Mouse (Mus musculus) pancreas, adult 10 weeks (tissue): ENCODE data around the gene Rtbdn. TPM values are rescaled to one million over a fixed set of nuclear protein-coding genes. Genes with fewer than 3 reads are reported as not detected.

Experiments used
- polyA plus RNA-seq: library from polyadenylated mRNA; stranded (reverse); fragments of 350-450 nt; fragmentation: Illumina TruSeq; extraction: RNeasy Lipid Tissue Mini Kit (QIAGEN cat#74804); gene quantifications from one replicate; pipeline ENCODE4 v1.2.3, GENCODE M21; 2015; ENCODE audit warnings: low read depth, low replicate concordance; ENCODE audit not compliant: insufficient read depth

Rtbdn gene
- not detected for polyA plus RNA-seq

GRCm38 (mm10) chr8:84946528-84947240 lies at the start of gene Rtbdn:
Rtbdn (plus strand) TSS chr8:84946991.

GRCm38 (mm10) chr8:84901752-84902151 lies 45.0 kb upstream of the Rtbdn start, which contains the start of gene Klf1:
Klf1 (plus strand) TSS chr8:84901928.

GRCm38 (mm10) chr8:84908421-84909161 lies 38.2 kb upstream of the Rtbdn start, which contains the start of gene Dnase2a:
Dnase2a (plus strand) TSS chr8:84908560.

GRCm38 (mm10) chr8:84936962-84937546 lies 9.7 kb upstream of the Rtbdn start, which contains the start of gene Mast1:
Mast1 (minus strand) TSS chr8:84937359.

GRCm38 (mm10) chr8:84969241-84970134 lies 22.7 kb downstream of the Rtbdn start, which contains the start of the genes Gm49661, Prdx2 and Rnaseh2a:
Gm49661 (minus strand) TSS chr8:84969433.
Prdx2 (plus strand) TSS chr8:84969587.
Rnaseh2a (minus strand) TSS chr8:84969767.

GRCm38 (mm10) chr8:84978248-84978940 lies 31.6 kb downstream of the Rtbdn start, which contains the start of gene Junb:
Junb (minus strand) TSS chr8:84978718.

GRCm38 (mm10) chr8:84990349-84990748 lies 43.6 kb downstream of the Rtbdn start, which contains the start of gene Hook2:
Hook2 (plus strand) TSS chr8:84990603.

Other genes starting within 250 kb of the Rtbdn start
- gene Lyl1, start 245.5 kb upstream of the Rtbdn start, polyA plus RNA-seq, result 2.6 TPM
- gene G430095P16Rik, start 224.0 kb upstream of the Rtbdn start, polyA plus RNA-seq, result not detected
- 14.9 TPM for gene Nfix, start 146.6 kb upstream of the Rtbdn start, polyA plus RNA-seq
- gene Dand5, start 124.2 kb upstream of the Rtbdn start, polyA plus RNA-seq, result 1.8 TPM
- 7.0 TPM for gene Gadd45gip1, start 115.5 kb upstream of the Rtbdn start, polyA plus RNA-seq
- gene Rad23a, start 106.3 kb upstream of the Rtbdn start, polyA plus RNA-seq, result 18.2 TPM
- 181 TPM for gene Calr, start 100.1 kb upstream of the Rtbdn start, polyA plus RNA-seq
- 19.1 TPM for gene Farsa, start 90.0 kb upstream of the Rtbdn start, polyA plus RNA-seq
- not detected for gene Syce2, start 74.9 kb upstream of the Rtbdn start, polyA plus RNA-seq
- gene Gcdh, start 53.1 kb upstream of the Rtbdn start, polyA plus RNA-seq, result 27.8 TPM
- not detected for gene Klf1, start 45.1 kb upstream of the Rtbdn start, polyA plus RNA-seq
- gene Dnase2a, start 38.4 kb upstream of the Rtbdn start, polyA plus RNA-seq, result 6.3 TPM
- gene Mast1, start 9.6 kb upstream of the Rtbdn start, polyA plus RNA-seq, result 0.61 TPM
- not detected for gene Gm49661, start 22.4 kb downstream of the Rtbdn start, polyA plus RNA-seq
- 35.5 TPM for gene Prdx2, start 22.6 kb downstream of the Rtbdn start, polyA plus RNA-seq
- 8.3 TPM for gene Rnaseh2a, start 22.8 kb downstream of the Rtbdn start, polyA plus RNA-seq
- gene Junb, start 31.7 kb downstream of the Rtbdn start, polyA plus RNA-seq, result 10.0 TPM
- 13.4 TPM for gene Hook2, start 43.6 kb downstream of the Rtbdn start, polyA plus RNA-seq
- gene Best2, start 67.5 kb downstream of the Rtbdn start, polyA plus RNA-seq, result not detected
- 24.7 TPM for gene Asna1, start 78.3 kb downstream of the Rtbdn start, polyA plus RNA-seq
- gene Trir, start 79.8 kb downstream of the Rtbdn start, polyA plus RNA-seq, result 49.3 TPM
- 7.1 TPM for gene Tnpo2, start 89.9 kb downstream of the Rtbdn start, polyA plus RNA-seq
- 6.4 TPM for gene Fbxw9, start 113.1 kb downstream of the Rtbdn start, polyA plus RNA-seq
- gene Gm5741, start 121.0 kb downstream of the Rtbdn start, polyA plus RNA-seq, result not detected
- 16.0 TPM for gene Dhps, start 124.8 kb downstream of the Rtbdn start, polyA plus RNA-seq
- 22.2 TPM for gene Wdr83os, start 133.7 kb downstream of the Rtbdn start, polyA plus RNA-seq
- 13.1 TPM for gene Wdr83, start 134.3 kb downstream of the Rtbdn start, polyA plus RNA-seq
- gene Man2b1, start 136.3 kb downstream of the Rtbdn start, polyA plus RNA-seq, result 14.9 TPM
- gene Zfp791, start 176.1 kb downstream of the Rtbdn start, polyA plus RNA-seq, result 1.1 TPM
- not detected for gene Cks1brt, start 204.9 kb downstream of the Rtbdn start, polyA plus RNA-seq